Mouse (Mus musculus) heart, postnatal 0 days (tissue): ENCODE results near the gene Ttc25.

Experiments
- CTCF ChIP-seq: IDR thresholded peaks from 2 replicates; pipeline ENCODE4 v1.5.1; 2016; ENCODE audit warnings: antibody characterized with exemption, control low read depth, low read depth
- EP300 ChIP-seq: IDR thresholded peaks from 2 replicates; pipeline ENCODE4 v1.6.1; 2016; ENCODE audit warnings: antibody characterized with exemption, low read depth

GRCm38 (mm10) chr11:100581756-100582155 lies 36.3 kb downstream of the Ttc25 start:
- TF ChIP-seq CTCF, result no peak
- TF ChIP-seq EP300, result no peak
